ENCODE assay signal across 8 mouse cellular contexts in the genomic region with DNA sequence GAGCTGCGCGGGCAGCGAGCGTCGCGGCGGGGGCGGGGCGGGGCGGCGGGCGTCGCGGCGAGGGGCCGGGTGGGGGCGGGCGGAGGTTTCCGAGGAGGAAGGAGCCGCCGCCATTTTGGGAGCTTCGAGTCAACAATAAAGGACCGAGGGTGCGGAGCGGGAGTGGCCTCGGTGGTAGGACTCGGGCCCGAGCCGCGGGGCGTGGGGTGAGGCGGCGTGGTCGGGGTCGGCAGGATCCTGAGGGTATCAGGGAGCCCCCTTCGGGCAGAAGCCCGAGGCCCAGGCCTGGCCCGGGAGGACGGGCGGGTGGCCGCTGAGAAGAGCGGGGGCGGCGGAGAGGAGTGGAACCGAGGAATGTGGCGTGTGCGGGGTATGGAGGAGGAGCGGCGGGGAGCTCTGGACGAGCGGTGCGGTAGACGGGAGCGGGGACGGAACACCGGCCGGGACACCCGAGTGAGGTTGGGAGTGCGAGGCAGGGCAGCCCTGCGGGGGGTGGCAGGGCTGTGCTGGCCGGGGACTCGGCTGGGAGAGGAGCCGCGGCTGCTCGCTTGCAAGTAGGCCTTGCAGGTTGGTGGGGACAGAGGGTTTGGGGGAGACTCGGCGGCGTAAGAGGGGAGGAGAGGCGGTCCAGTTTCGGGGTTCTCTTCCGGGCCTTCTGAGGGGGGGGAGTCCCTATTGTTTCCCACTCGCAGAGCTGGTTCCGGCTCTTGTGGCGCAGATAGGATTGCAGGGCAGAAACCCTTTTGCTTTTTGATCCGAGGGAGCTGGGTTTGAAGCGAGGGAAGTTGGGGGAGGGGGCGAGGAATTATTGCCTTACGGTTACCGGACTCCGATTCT. TPM values are rescaled to one million over a fixed set of nuclear protein-coding genes. Genes with fewer than 3 reads are reported as not detected.
DNase-seq lines count a peak whose midpoint lies in the region; ATAC-seq lines count a peak whose summit lies in the region.

Gene Ddx6, plus strand, starts transcription at position 114 of the 837 bp plus-strand sequence.

- H3K27me3 ChIP-seq in lung, embryonic 16.5 days (ENCODE audit: control insufficient read depth, insufficient read depth, low read depth, low read length), result no peaks in the 10 kb centered on the region

- peak; percentile 56 for ATAC-seq in frontal cortex, adult (ENCODE audit: low TSS enrichment)
- ATAC-seq in hematopoietic stem cell, adult 5-6 weeks (replicated peaks in 1 of 2; ENCODE audit: insufficient read depth in 1 of 2, low FRiP score in 2 of 2, low TSS enrichment in 1 of 2, low read depth in 1 of 2, poor library complexity in 2 of 2, severe bottlenecking in 2 of 2), result peak in 1 of 2 experiments; percentile 39; a peak in 2 of 4 replicates
- peak; percentile 61 for ATAC-seq in lung, embryonic 16.5 days (ENCODE audit: low read depth)

- peak; percentile 39 for DNase-seq in MEL-GATA-1-ER (ENCODE audit: extremely low read depth, low read depth)
- peak; percentile 70 for DNase-seq in cerebellum, adult 8-10 months
- peak; percentile 33 for DNase-seq in layer of hippocampus, adult 9-10 months (ENCODE audit: low spot score)
- DNase-seq in ovary, adult 18-20 months (ENCODE audit: low spot score), result peak; percentile 55
- peak; percentile 72 to 75 for DNase-seq in thymus, postnatal 10 days (ENCODE audit: low spot score in 2 of 2)

- H3K9me3 ChIP-seq in lung, embryonic 16.5 days (ENCODE audit: control insufficient read depth, low read length), result no peaks in the 10 kb centered on the region

- peak within 1 kb of the TSS; percentile 75 for H3K4me2 ChIP-seq in lung, embryonic 16.5 days (ENCODE audit: low read depth, low read length)

- peak within 1 kb of the TSS; percentile 100 for H3K9ac ChIP-seq in lung, embryonic 16.5 days (ENCODE audit: low read length)

- peak within 1 kb of the TSS; percentile 99 for H3K27ac ChIP-seq in lung, embryonic 16.5 days (ENCODE audit: low read length)

- H3K4me1 ChIP-seq in lung, embryonic 16.5 days (replicated peaks; ENCODE audit: control insufficient read depth, insufficient read depth, low read length), result peaks cover 17% of the 10 kb centered on the region

- WGBS in lung, embryonic 16.5 days, result under 1% methylated on average over 68 of the region's 80 CpGs

- H3K4me3 ChIP-seq in lung, embryonic 16.5 days (ENCODE audit: low read length), result peak within 1 kb of the TSS; percentile 100

- peaks cover 8% of the 10 kb centered on the region for H3K36me3 ChIP-seq in lung, embryonic 16.5 days (ENCODE audit: control insufficient read depth, insufficient read depth, low read length)

RNA-seq across cellular contexts. Expression of gene Ddx6, which starts in this region (rescaled TPM):
- 131 and 147 TPM in 2 replicates for total RNA-seq in hematopoietic stem cell, adult 5-6 weeks (2017)
- polyA plus RNA-seq in lung, embryonic 16.5 days (2015; fragmentation: Nextera tagmentation; extraction: Ambion mirVana), result 15.2 and 16.5 TPM in 2 replicates
